Mouse (Mus musculus) left cerebral cortex, adult 11 months (tissue): ENCODE measurements around the gene Pf4.
"Not testable (repeated sequence)": the region's sequence is repeated elsewhere in the genome, so short reads cannot be mapped to it uniquely, and the experiment has no call there.

Source experiments
- DNase-seq: peaks from one replicate; pipeline ENCODE4 v3.0.0; 2022; ENCODE audit warnings: low spot score

Gene Pf4

GRCm38 (mm10) chr5:90788114-90788513 lies 15.9 kb downstream of the Pf4 start:
- DNase-seq: no peak

- DNase-seq: no peak
Observed at GRCm38 (mm10) chr5:90789306-90790073, 17.3 kb downstream of the Pf4 start.

- no peak for DNase-seq
Observed at GRCm38 (mm10) chr5:90790074-90790502, 17.9 kb downstream of the Pf4 start.

GRCm38 (mm10) chr5:90794195-90794625 lies 22.0 kb downstream of the Pf4 start, which contains the start of gene Cxcl15:
Cxcl15 (plus strand) TSS chr5:90794534.
- no peak for DNase-seq

GRCm38 (mm10) chr5:90795392-90795791 lies 23.2 kb downstream of the Pf4 start:
- DNase-seq: not testable (repeated sequence)

GRCm38 (mm10) chr5:90804574-90804973 lies 32.3 kb downstream of the Pf4 start:
- no peak for DNase-seq

GRCm38 (mm10) chr5:90806050-90806449 lies 33.8 kb downstream of the Pf4 start:
- DNase-seq: no peak

- no peak for DNase-seq
Observed at GRCm38 (mm10) chr5:90807176-90807950, 35.1 kb downstream of the Pf4 start.

- no peak for DNase-seq
Observed at GRCm38 (mm10) chr5:90819756-90820155, 47.5 kb downstream of the Pf4 start.
